Mouse (Mus musculus): ENCODE data around the gene Synj2. TPM values are rescaled to one million over a fixed set of nuclear protein-coding genes. Genes with fewer than 3 reads are reported as not detected.
A peak's percentile ranks its signal among the peaks of the same experiment; 100 is the strongest.
"Not testable (repeated sequence)": the region's sequence is repeated elsewhere in the genome, so short reads cannot be mapped to it uniquely, and the experiment has no call there.

Synj2 gene
- polyA plus RNA-seq, 1 experiment from 2014 or later: 3.3 TPM

- H3K4me1 ChIP-seq (replicated peaks; ENCODE audit: control insufficient read depth, insufficient read depth): no peaks in the 10 kb centered on the region
- no peaks in the 10 kb centered on the region for H3K27me3 ChIP-seq (ENCODE audit: control insufficient read depth, insufficient read depth, low read length)
- no peaks in the 10 kb centered on the region for H3K9me3 ChIP-seq (ENCODE audit: control insufficient read depth, low read length)
- WGBS: 57% methylated on average over 4 of the region's 4 CpGs
- 0 out of 2 replicates have a peak, but pooled peaks have one; percentile 10 for ATAC-seq (ENCODE audit: low FRiP score, low TSS enrichment)
- no peak overlapping the region for H3K4me2 ChIP-seq (replicated peaks; ENCODE audit: low read depth)
- no peak overlapping the region for H3K9ac ChIP-seq (ENCODE audit: low read length)
- H3K36me3 ChIP-seq (ENCODE audit: control insufficient read depth, insufficient read depth, low read length): peaks cover 3% of the 10 kb centered on the region; the same call in 1 of the 2 replicates
- H3K4me3 ChIP-seq (ENCODE audit: low read depth, low read length): no peak overlapping the region
- no peak for TF ChIP-seq CTCF (IDR thresholded peaks at IDR 0.05; ENCODE audit: low read depth)
- TF ChIP-seq EP300 (optimal IDR thresholded peaks at IDR 0.05): no peak
- peak; percentile 56 for DNase-seq (ENCODE audit: low spot score)
- peak overlapping the region; percentile 65; the same call in 1 of the 2 replicates for H3K27ac ChIP-seq (replicated peaks)
These were observed 77.3 kb downstream of the Synj2 start for GRCm38 (mm10) chr17:6018348-6018747.

- WGBS: 60% methylated on average over 2 of the region's 2 CpGs
These were observed 78.7 kb downstream of the Synj2 start for GRCm38 (mm10) chr17:6019776-6020175.

GRCm38 (mm10) chr17:6020636-6021035 is 79.6 kb downstream of the Synj2 start:
- ATAC-seq (ENCODE audit: low FRiP score, low TSS enrichment) (no peak; the same call in 1 of the 2 replicates), DNase-seq (ENCODE audit: low spot score) (peak; percentile 44)
- H3K4me3 ChIP-seq (ENCODE audit: low read depth, low read length): no peak overlapping the region
- no peaks in the 10 kb centered on the region for H3K27me3 ChIP-seq (ENCODE audit: control insufficient read depth, insufficient read depth, low read length)
- 56% methylated on average over 7 of the region's 7 CpGs for WGBS
- TF ChIP-seq EP300 (optimal IDR thresholded peaks at IDR 0.05) (no peak), CTCF (IDR thresholded peaks at IDR 0.05; ENCODE audit: low read depth) (no peak)
- no peak overlapping the region for H3K4me2 ChIP-seq (replicated peaks; ENCODE audit: low read depth)
- 0 out of 2 replicates have a peak overlapping the region, but pooled peaks have one; percentile 18 for H3K27ac ChIP-seq (replicated peaks)
- no peak overlapping the region for H3K9ac ChIP-seq (ENCODE audit: low read length)
- H3K36me3 ChIP-seq (ENCODE audit: control insufficient read depth, insufficient read depth, low read length): peaks cover 9% of the 10 kb centered on the region; the same call in 1 of the 2 replicates
- H3K4me1 ChIP-seq (replicated peaks; ENCODE audit: control insufficient read depth, insufficient read depth): no peaks in the 10 kb centered on the region
- H3K9me3 ChIP-seq (ENCODE audit: control insufficient read depth, low read length): no peaks in the 10 kb centered on the region

More at GRCm38 (mm10) chr17:6019776-6020175, 78.7 kb downstream of the Synj2 start:
- H3K4me3 ChIP-seq (ENCODE audit: low read depth, low read length): no peak overlapping the region
- no peak overlapping the region for H3K27ac ChIP-seq (replicated peaks)
- no peak overlapping the region for H3K4me2 ChIP-seq (replicated peaks; ENCODE audit: low read depth)
- no peaks in the 10 kb centered on the region for H3K27me3 ChIP-seq (ENCODE audit: control insufficient read depth, insufficient read depth, low read length)
- no peaks in the 10 kb centered on the region for H3K4me1 ChIP-seq (replicated peaks; ENCODE audit: control insufficient read depth, insufficient read depth)
- no peaks in the 10 kb centered on the region for H3K9me3 ChIP-seq (ENCODE audit: control insufficient read depth, low read length)
- ATAC-seq (ENCODE audit: low FRiP score, low TSS enrichment): no peak; the same call in 1 of the 2 replicates
- DNase-seq (ENCODE audit: low spot score): peak; percentile 59
- TF ChIP-seq EP300 (optimal IDR thresholded peaks at IDR 0.05): no peak
- TF ChIP-seq CTCF (IDR thresholded peaks at IDR 0.05; ENCODE audit: low read depth): peak; percentile 95
- no peak overlapping the region for H3K9ac ChIP-seq (ENCODE audit: low read length)
- H3K36me3 ChIP-seq (ENCODE audit: control insufficient read depth, insufficient read depth, low read length): peaks cover 4% of the 10 kb centered on the region; the same call in 1 of the 2 replicates

DNA sequence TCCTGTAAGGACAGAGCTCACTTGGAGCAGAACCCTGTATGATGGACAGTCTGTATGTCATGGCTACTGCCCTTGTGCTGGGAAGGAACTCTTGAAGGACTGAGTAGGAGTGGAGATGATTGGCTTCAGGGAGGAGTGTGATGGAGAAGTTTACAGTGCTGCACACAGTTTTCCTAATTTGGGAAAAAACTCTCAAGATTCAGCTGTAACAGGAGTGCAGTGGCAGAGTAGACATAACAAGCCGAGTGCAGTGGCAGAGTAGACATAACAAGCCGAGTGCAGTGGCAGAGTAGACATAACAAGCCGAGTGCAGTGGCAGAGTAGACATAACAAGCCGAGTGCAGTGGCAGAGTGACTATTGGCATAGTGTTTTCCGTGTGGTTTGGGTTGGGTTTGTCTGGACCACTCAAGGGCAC is 80.3 kb downstream of the Synj2 start:
- not testable (repeated sequence) for DNase-seq (ENCODE audit: low spot score); H3K27me3 ChIP-seq (ENCODE audit: control insufficient read depth, insufficient read depth, low read length); H3K4me3 ChIP-seq (ENCODE audit: low read depth, low read length); H3K27ac ChIP-seq (replicated peaks); H3K9ac ChIP-seq (ENCODE audit: low read length); H3K4me2 ChIP-seq (replicated peaks; ENCODE audit: low read depth); H3K9me3 ChIP-seq (ENCODE audit: control insufficient read depth, low read length); ATAC-seq (ENCODE audit: low FRiP score, low TSS enrichment); H3K4me1 ChIP-seq (replicated peaks; ENCODE audit: control insufficient read depth, insufficient read depth); H3K36me3 ChIP-seq (ENCODE audit: control insufficient read depth, insufficient read depth, low read length)
- 52% methylated on average over 5 of the region's 5 CpGs for WGBS

DNA sequence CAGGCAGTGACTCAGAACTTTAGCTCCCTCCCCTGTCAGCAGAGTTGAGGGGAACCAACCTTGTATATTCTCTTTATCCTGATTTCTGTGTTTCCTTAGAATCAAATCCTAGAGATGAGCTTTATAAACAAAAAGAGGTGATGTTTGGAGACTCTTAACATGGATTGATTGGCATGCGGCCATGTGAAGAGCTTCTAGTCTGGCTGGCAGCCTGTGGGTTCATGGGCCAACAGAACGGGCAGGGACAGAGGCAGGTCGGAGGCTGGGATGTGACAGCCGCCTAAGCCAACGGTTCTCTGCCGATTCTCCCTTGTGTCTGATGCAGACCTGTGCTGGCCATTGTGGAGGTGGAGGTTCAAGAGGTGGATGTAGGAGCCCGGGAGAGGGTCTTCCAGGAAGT is 84.8 kb downstream of the Synj2 start:
- 84% methylated on average over 7 of the region's 7 CpGs for WGBS
- Histone ChIP-seq H3K4me2 (replicated peaks; ENCODE audit: low read depth) (no peak overlapping the region), H3K4me3 (ENCODE audit: low read depth, low read length) (no peak overlapping the region), H3K27me3 (ENCODE audit: control insufficient read depth, insufficient read depth, low read length) (no peaks in the 10 kb centered on the region), H3K9ac (ENCODE audit: low read length) (no peak overlapping the region), H3K27ac (replicated peaks) (no peak overlapping the region), H3K9me3 (ENCODE audit: control insufficient read depth, low read length) (no peaks in the 10 kb centered on the region), H3K4me1 (replicated peaks; ENCODE audit: control insufficient read depth, insufficient read depth) (no peaks in the 10 kb centered on the region), H3K36me3 (ENCODE audit: control insufficient read depth, insufficient read depth, low read length) (peaks cover 26% of the 10 kb centered on the region)
- no peak for ATAC-seq (ENCODE audit: low FRiP score, low TSS enrichment)
- DNase-seq (ENCODE audit: low spot score): no peak
- no peak for TF ChIP-seq CTCF (IDR thresholded peaks at IDR 0.05; ENCODE audit: low read depth)
- TF ChIP-seq EP300 (optimal IDR thresholded peaks at IDR 0.05): no peak

- no peak for DNase-seq (ENCODE audit: low spot score)
- ATAC-seq (ENCODE audit: low FRiP score, low TSS enrichment): no peak
- Histone ChIP-seq H3K4me2 (replicated peaks; ENCODE audit: low read depth) (no peak overlapping the region), H3K36me3 (ENCODE audit: control insufficient read depth, insufficient read depth, low read length) (peaks cover 12% of the 10 kb centered on the region), H3K9me3 (ENCODE audit: control insufficient read depth, low read length) (no peaks in the 10 kb centered on the region), H3K27ac (replicated peaks) (no peak overlapping the region), H3K4me3 (ENCODE audit: low read depth, low read length) (no peak overlapping the region), H3K27me3 (ENCODE audit: control insufficient read depth, insufficient read depth, low read length) (no peaks in the 10 kb centered on the region), H3K9ac (ENCODE audit: low read length) (no peak overlapping the region), H3K4me1 (replicated peaks; ENCODE audit: control insufficient read depth, insufficient read depth) (no peaks in the 10 kb centered on the region)
- 67% methylated on average over 8 of the region's 8 CpGs for WGBS
- no peak for TF ChIP-seq CTCF (IDR thresholded peaks at IDR 0.05; ENCODE audit: low read depth)
- no peak for TF ChIP-seq EP300 (optimal IDR thresholded peaks at IDR 0.05)
These were observed 94.6 kb downstream of the Synj2 start for GRCm38 (mm10) chr17:6035661-6036060.

Data from stomach, postnatal 0 days (tissue).